Mouse (Mus musculus): Measurements from ENCODE around the gene Pif1. TPM values are rescaled to one million over a fixed set of nuclear protein-coding genes. Genes with fewer than 3 reads are reported as not detected.

The Pif1 gene
- polyA plus RNA-seq, 1 experiment from 2014 or later: 19.0 TPM

- 7% methylated on average over 9 of the region's 9 CpGs for WGBS
Measured at GRCm38 (mm10) chr9:65605471-65606136, 18.6 kb downstream of the Pif1 start.

DNA sequence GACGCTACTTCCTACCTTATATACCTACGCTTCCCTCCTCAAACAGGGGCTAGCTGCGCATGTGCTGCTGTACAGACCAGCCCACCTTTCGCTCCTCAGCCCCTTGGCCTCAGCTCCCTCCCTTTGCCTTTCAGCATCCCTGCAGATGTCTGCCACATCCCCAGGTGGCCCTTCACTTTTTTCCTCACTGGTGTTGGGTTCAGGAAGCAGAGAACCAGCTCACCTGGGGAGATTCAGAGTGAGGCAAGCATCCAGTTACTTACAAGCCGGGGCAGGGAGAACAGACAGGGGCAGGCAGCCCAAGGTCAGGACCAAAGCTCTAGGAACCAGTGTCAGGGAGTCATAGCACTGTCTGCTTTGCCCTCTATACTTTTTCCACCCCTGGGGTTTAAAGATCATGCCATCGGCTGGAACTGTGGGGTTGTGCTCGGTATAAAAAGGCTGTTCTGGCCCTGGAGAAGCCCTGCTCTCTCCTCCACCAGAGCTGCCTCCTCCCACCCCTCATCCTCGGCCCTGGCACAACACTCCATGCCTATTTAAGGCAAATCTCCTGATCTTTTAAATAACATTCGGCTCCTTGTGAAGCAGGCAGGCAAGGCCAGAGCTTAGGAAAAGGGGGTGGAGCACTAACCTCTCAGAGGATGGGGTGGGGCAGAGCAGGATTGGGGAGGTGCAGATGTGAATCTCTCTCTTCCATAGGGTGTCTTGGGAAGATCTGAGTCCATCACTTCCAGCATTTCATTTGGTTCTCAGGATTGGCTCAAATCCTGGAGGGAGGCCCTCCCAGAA is 19.6 kb downstream of the Pif1 start:
- H3K27ac ChIP-seq: peak overlapping the region; percentile 39; the same call in 1 of the 2 replicates
- no peaks in the 10 kb centered on the region for H3K9me3 ChIP-seq
- H3K4me2 ChIP-seq: no peak overlapping the region
- peak; percentile 27; the same call in 1 of the 2 replicates for ATAC-seq (ENCODE audit: borderline replicate concordance, extremely low read depth, low FRiP score, low TSS enrichment)
- H3K4me3 ChIP-seq: no peak overlapping the region
- H3K4me1 ChIP-seq: peaks cover 3% of the 10 kb centered on the region; the same call in 1 of the 2 replicates
- 50% methylated on average over 9 of the region's 9 CpGs for WGBS
- no peaks in the 10 kb centered on the region for H3K36me3 ChIP-seq
- no peak overlapping the region for H3K9ac ChIP-seq
- H3K27me3 ChIP-seq: no peaks in the 10 kb centered on the region

More at GRCm38 (mm10) chr9:65605471-65606136, 18.6 kb downstream of the Pif1 start:
- Histone ChIP-seq H3K9me3 (no peaks in the 10 kb centered on the region), H3K4me2 (peak overlapping the region; percentile 45), H3K4me1 (peaks cover 3% of the 10 kb centered on the region; the same call in 1 of the 2 replicates), H3K36me3 (no peaks in the 10 kb centered on the region), H3K9ac (no peak overlapping the region), H3K4me3 (no peak overlapping the region), H3K27ac (no peak overlapping the region), H3K27me3 (no peaks in the 10 kb centered on the region)
- peak; percentile 79 for ATAC-seq (ENCODE audit: borderline replicate concordance, extremely low read depth, low FRiP score, low TSS enrichment)

GRCm38 (mm10) chr9:65607120-65607519 is 20.2 kb downstream of the Pif1 start:
- no peak for ATAC-seq (ENCODE audit: borderline replicate concordance, extremely low read depth, low FRiP score, low TSS enrichment)
- WGBS: 43% methylated on average over 2 of the region's 2 CpGs

DNA sequence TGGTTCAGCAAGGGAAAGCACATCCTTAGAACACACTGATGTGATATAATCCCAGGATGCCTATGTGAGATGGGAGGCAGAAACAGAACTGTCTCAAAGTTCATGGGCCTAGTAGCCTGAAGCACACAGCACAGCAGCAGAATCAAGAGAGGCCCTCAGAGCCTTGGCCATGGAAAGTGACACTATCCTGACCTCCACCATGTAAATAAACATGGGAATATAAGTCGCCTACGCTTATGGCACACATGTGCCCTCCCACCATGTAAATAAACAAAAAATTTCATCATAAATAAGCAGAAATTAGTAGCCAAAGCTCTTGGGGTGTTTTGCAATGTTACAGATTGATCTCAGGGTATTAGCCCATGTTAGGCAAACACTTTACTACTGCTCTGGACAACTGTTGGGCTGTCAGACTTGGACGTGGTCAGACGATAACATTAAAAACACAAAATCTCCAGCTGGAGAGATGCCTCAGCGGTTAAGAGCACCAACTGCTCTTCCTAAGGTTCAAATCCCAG is 25.1 kb downstream of the Pif1 start:
- Histone ChIP-seq H3K4me3 (no peak overlapping the region), H3K4me2 (no peak overlapping the region), H3K27me3 (no peaks in the 10 kb centered on the region), H3K9me3 (no peaks in the 10 kb centered on the region), H3K4me1 (no peaks in the 10 kb centered on the region), H3K27ac (no peak overlapping the region), H3K9ac (no peak overlapping the region), H3K36me3 (no peaks in the 10 kb centered on the region)
- WGBS: 55% methylated on average over 5 of the region's 5 CpGs
- ATAC-seq (ENCODE audit: borderline replicate concordance, extremely low read depth, low FRiP score, low TSS enrichment): no peak

More at GRCm38 (mm10) chr9:65607120-65607519, 20.2 kb downstream of the Pif1 start:
- H3K9me3 ChIP-seq: no peaks in the 10 kb centered on the region
- H3K9ac ChIP-seq: no peak overlapping the region
- H3K4me1 ChIP-seq: peaks cover 3% of the 10 kb centered on the region; the same call in 1 of the 2 replicates
- no peak overlapping the region for H3K4me2 ChIP-seq
- no peak overlapping the region for H3K27ac ChIP-seq
- no peak overlapping the region for H3K4me3 ChIP-seq
- no peaks in the 10 kb centered on the region for H3K36me3 ChIP-seq
- H3K27me3 ChIP-seq: no peaks in the 10 kb centered on the region

GRCm38 (mm10) chr9:65613098-65613497 is 26.1 kb downstream of the Pif1 start:
- H3K4me1 ChIP-seq: no peaks in the 10 kb centered on the region
- ATAC-seq (ENCODE audit: borderline replicate concordance, extremely low read depth, low FRiP score, low TSS enrichment): no peak
- 30% methylated on average over 2 of the region's 2 CpGs for WGBS
- H3K9me3 ChIP-seq: no peaks in the 10 kb centered on the region
- H3K27ac ChIP-seq: no peak overlapping the region
- no peak overlapping the region for H3K9ac ChIP-seq
- H3K27me3 ChIP-seq: no peaks in the 10 kb centered on the region
- no peaks in the 10 kb centered on the region for H3K36me3 ChIP-seq
- H3K4me2 ChIP-seq: no peak overlapping the region
- no peak overlapping the region for H3K4me3 ChIP-seq

DNA sequence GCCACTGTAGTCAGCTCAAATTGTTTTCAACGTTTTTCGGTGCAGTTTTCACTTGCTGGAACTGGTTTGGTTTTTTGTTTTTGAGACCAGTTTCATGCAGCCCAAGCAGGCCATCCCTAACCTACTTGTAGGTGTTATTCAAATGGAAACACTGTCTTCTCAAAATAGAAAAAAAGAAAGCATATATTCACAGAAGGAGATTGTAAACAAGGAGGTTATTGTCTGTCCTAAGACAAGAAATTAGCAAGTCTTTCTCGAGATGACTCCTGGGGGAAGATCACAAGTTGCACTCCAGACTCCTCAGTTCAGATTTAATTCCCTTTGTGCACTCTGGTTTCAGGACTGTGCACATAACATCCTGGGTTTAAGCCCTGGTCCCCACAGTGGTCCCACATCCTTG is 32.4 kb downstream of the Pif1 start:
- Histone ChIP-seq H3K4me1 (no peaks in the 10 kb centered on the region), H3K27ac (no peak overlapping the region), H3K9me3 (no peaks in the 10 kb centered on the region), H3K9ac (no peak overlapping the region), H3K4me3 (no peak overlapping the region), H3K4me2 (no peak overlapping the region), H3K27me3 (no peaks in the 10 kb centered on the region), H3K36me3 (no peaks in the 10 kb centered on the region)
- no peak for ATAC-seq (ENCODE audit: borderline replicate concordance, extremely low read depth, low FRiP score, low TSS enrichment)
- WGBS: 67% methylated on average over 3 of the region's 3 CpGs

GRCm38 (mm10) chr9:65621196-65621595 is 34.2 kb downstream of the Pif1 start:
- Histone ChIP-seq H3K27me3 (peaks cover 2% of the 10 kb centered on the region; the same call in 1 of the 2 replicates), H3K4me3 (no peak overlapping the region), H3K4me1 (no peaks in the 10 kb centered on the region), H3K9me3 (no peaks in the 10 kb centered on the region), H3K9ac (no peak overlapping the region), H3K4me2 (no peak overlapping the region), H3K36me3 (no peaks in the 10 kb centered on the region), H3K27ac (no peak overlapping the region)
- 79% methylated on average over 4 of the region's 4 CpGs for WGBS
- no peak for ATAC-seq (ENCODE audit: borderline replicate concordance, extremely low read depth, low FRiP score, low TSS enrichment)

- Histone ChIP-seq H3K27me3 (peaks cover 6% of the 10 kb centered on the region; the same call in 1 of the 2 replicates), H3K4me1 (no peaks in the 10 kb centered on the region), H3K9ac (no peak overlapping the region), H3K9me3 (no peaks in the 10 kb centered on the region), H3K36me3 (no peaks in the 10 kb centered on the region), H3K4me3 (no peak overlapping the region), H3K4me2 (no peak overlapping the region), H3K27ac (no peak overlapping the region)
- 60% methylated on average over 2 of the region's 2 CpGs for WGBS
- ATAC-seq (ENCODE audit: borderline replicate concordance, extremely low read depth, low FRiP score, low TSS enrichment): no peak
Measured at GRCm38 (mm10) chr9:65621666-65622065, 34.7 kb downstream of the Pif1 start.

GRCm38 (mm10) chr9:65622826-65623225 is 35.9 kb downstream of the Pif1 start:
- H3K27me3 ChIP-seq: peaks cover 17% of the 10 kb centered on the region; the same call in 1 of the 2 replicates
- no peak overlapping the region for H3K27ac ChIP-seq
- no peak overlapping the region for H3K9ac ChIP-seq
- no peaks in the 10 kb centered on the region for H3K4me1 ChIP-seq
- no peak for ATAC-seq (ENCODE audit: borderline replicate concordance, extremely low read depth, low FRiP score, low TSS enrichment)
- no peaks in the 10 kb centered on the region for H3K9me3 ChIP-seq
- no peaks in the 10 kb centered on the region for H3K36me3 ChIP-seq
- WGBS: 82% methylated on average over 5 of the region's 5 CpGs
- H3K4me2 ChIP-seq: no peak overlapping the region
- no peak overlapping the region for H3K4me3 ChIP-seq

DNA sequence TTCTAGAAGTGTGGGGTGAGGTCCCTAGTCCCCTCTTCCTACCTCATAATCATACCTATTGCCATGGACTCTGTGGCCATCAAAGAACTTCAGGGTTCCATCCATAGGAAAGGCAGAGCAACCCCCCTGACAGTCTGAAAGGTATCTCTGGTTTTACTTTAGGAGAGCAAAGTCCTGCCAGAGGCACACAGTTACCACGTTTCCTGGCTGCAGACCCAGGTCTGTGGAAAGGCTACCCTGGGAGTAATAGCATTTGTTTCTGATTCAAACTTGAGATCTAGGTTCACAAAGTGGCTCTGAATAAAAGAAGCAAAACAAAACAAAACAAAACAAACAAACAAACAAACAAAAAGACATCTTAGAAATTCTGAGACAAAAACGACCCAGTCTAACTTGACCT is 37.3 kb downstream of the Pif1 start:
- H3K27ac ChIP-seq: no peak overlapping the region
- no peaks in the 10 kb centered on the region for H3K9me3 ChIP-seq
- H3K27me3 ChIP-seq: peaks cover 29% of the 10 kb centered on the region
- H3K36me3 ChIP-seq: no peaks in the 10 kb centered on the region
- no peak overlapping the region for H3K4me3 ChIP-seq
- H3K9ac ChIP-seq: no peak overlapping the region
- ATAC-seq (ENCODE audit: borderline replicate concordance, extremely low read depth, low FRiP score, low TSS enrichment): no peak
- no peak overlapping the region for H3K4me2 ChIP-seq
- 59% methylated on average over 2 of the region's 2 CpGs for WGBS
- peaks cover 4% of the 10 kb centered on the region for H3K4me1 ChIP-seq

DNA sequence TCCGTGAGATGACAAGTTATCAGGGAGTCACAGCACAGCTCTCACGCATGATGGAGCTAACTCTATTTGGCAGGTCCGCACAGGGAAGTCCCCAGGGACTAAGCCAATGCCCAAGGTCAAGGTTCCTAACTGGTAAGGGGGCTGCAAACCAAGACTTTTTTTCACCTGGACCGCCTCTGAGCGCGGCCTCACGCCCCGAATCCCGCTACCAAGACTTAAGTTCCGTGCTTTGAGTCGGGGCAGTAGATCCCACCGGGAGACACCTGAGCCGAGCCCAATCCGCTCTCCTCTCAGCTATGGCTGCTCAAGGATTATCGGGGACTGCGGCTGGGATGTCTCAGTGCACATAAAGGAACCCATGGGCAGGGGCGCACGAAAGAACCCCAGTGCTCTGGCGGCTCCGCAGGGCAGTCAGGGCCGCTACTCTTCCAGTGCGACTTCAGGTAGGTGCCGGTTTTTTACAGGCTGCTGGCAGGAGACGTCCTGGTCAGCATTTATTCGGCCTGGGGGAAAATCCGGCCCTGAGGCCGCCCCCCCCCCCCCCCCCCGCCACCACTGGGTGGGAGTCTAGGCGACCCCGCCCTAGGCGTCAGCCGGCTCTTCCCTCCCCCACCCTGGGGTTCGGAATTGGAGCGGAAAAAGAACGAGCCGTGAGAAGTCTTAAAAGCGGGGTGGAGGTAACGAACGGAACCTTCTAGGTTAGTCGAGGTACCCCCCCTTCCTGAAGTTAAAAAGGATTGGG is 42.2 kb downstream of the Pif1 start, which contains the start of gene Rbpms2:
TSS of gene Rbpms2 (plus strand) at position 624 of the 742 bp plus-strand sequence.
- peak within 1 kb of the TSS; percentile 45 for H3K27ac ChIP-seq
- peak within 1 kb of the TSS; percentile 99 for H3K4me2 ChIP-seq
- H3K9me3 ChIP-seq: no peaks in the 10 kb centered on the region
- H3K27me3 ChIP-seq: peaks cover 43% of the 10 kb centered on the region
- peak within 1 kb of the TSS; percentile 64 for H3K9ac ChIP-seq
- H3K4me3 ChIP-seq: peak within 1 kb of the TSS; percentile 75
- WGBS: 1% methylated on average over 39 of the region's 40 CpGs
- peaks cover 16% of the 10 kb centered on the region for H3K4me1 ChIP-seq
- no peaks in the 10 kb centered on the region for H3K36me3 ChIP-seq
- ATAC-seq (ENCODE audit: borderline replicate concordance, extremely low read depth, low FRiP score, low TSS enrichment): 0 out of 2 replicates have a peak, but pooled peaks have one; percentile 13

All from lung, embryonic 15.5 days (tissue).